Mouse (Mus musculus): ENCODE measurements around the gene H2-T24. TPM values are rescaled to one million over a fixed set of nuclear protein-coding genes. Genes with fewer than 3 reads are reported as not detected.
"Not testable (repeated sequence)": the region's sequence is repeated elsewhere in the genome, so short reads cannot be mapped to it uniquely, and the experiment has no call there.

The H2-T24 gene
- polyA plus RNA-seq, 1 experiment from 2014 or later = 8.7 TPM

- Histone ChIP-seq H3K36me3 (no peaks in the 10 kb centered on the region), H3K4me2 (no peak overlapping the region), H3K4me3 (no peak overlapping the region), H3K27me3 (no peaks in the 10 kb centered on the region), H3K9ac (no peak overlapping the region), H3K27ac (replicated peaks) (no peak overlapping the region), H3K4me1 (replicated peaks) (peaks cover 15% of the 10 kb centered on the region), H3K9me3 (no peaks in the 10 kb centered on the region)
- WGBS = 93% methylated on average over 9 of the region's 9 CpGs
- no peak for ATAC-seq (ENCODE audit: low read depth)
These were observed 1.7 kb upstream of the H2-T24 start for GRCm38 (mm10) chr17:36022098-36022497.

- no peak overlapping the region for H3K9ac ChIP-seq
- no peak for ATAC-seq (ENCODE audit: low read depth)
- H3K4me1 ChIP-seq (replicated peaks) = peaks cover 13% of the 10 kb centered on the region
- H3K4me3 ChIP-seq = no peak overlapping the region
- H3K36me3 ChIP-seq = no peaks in the 10 kb centered on the region
- H3K9me3 ChIP-seq = no peaks in the 10 kb centered on the region
- H3K27ac ChIP-seq (replicated peaks) = no peak overlapping the region
- no peaks in the 10 kb centered on the region for H3K27me3 ChIP-seq
- 97% methylated on average over 1 of the region's 1 CpGs for WGBS
- H3K4me2 ChIP-seq = no peak overlapping the region
These were observed 949 bp upstream of the H2-T24 start for GRCm38 (mm10) chr17:36021309-36021708.

- no peak overlapping the region for H3K4me2 ChIP-seq
- no peaks in the 10 kb centered on the region for H3K27me3 ChIP-seq
- no peak overlapping the region for H3K27ac ChIP-seq (replicated peaks)
- ATAC-seq (ENCODE audit: low read depth) = no peak
- no peaks in the 10 kb centered on the region for H3K9me3 ChIP-seq
- H3K36me3 ChIP-seq = peaks cover 14% of the 10 kb centered on the region
- WGBS = 76% methylated on average over 3 of the region's 3 CpGs
- H3K4me1 ChIP-seq (replicated peaks) = peaks cover 7% of the 10 kb centered on the region; the same call in 1 of the 2 replicates
- no peak overlapping the region for H3K9ac ChIP-seq
- no peak overlapping the region for H3K4me3 ChIP-seq
These were observed 841 bp downstream of the H2-T24 start for GRCm38 (mm10) chr17:36019519-36019918.

- Histone ChIP-seq H3K4me1 (replicated peaks) (peaks cover 4% of the 10 kb centered on the region; the same call in 1 of the 2 replicates), H3K4me2 (no peak overlapping the region), H3K27ac (replicated peaks) (no peak overlapping the region), H3K4me3 (no peak overlapping the region), H3K9me3 (no peaks in the 10 kb centered on the region), H3K9ac (no peak overlapping the region), H3K36me3 (peaks cover 20% of the 10 kb centered on the region), H3K27me3 (no peaks in the 10 kb centered on the region)
- WGBS = 80% methylated on average over 2 of the region's 2 CpGs
- no peak for ATAC-seq (ENCODE audit: low read depth)
These were observed 1.4 kb downstream of the H2-T24 start for GRCm38 (mm10) chr17:36018979-36019378.

GRCm38 (mm10) chr17:36017046-36017445 lies 3.3 kb downstream of the H2-T24 start:
- ATAC-seq (ENCODE audit: low read depth) = no peak
- no peak overlapping the region for H3K27ac ChIP-seq (replicated peaks)

GRCm38 (mm10) chr17:36014977-36015376 lies 5.4 kb downstream of the H2-T24 start:
- ATAC-seq (ENCODE audit: low read depth) = no peak
- WGBS = 92% methylated on average over 5 of the region's 5 CpGs
- no peak overlapping the region for H3K4me2 ChIP-seq

More at GRCm38 (mm10) chr17:36017046-36017445, 3.3 kb downstream of the H2-T24 start:
- H3K4me1 ChIP-seq (replicated peaks) = no peaks in the 10 kb centered on the region
- H3K27me3 ChIP-seq = no peaks in the 10 kb centered on the region
- H3K4me2 ChIP-seq = no peak overlapping the region
- H3K36me3 ChIP-seq = peaks cover 20% of the 10 kb centered on the region
- no peak overlapping the region for H3K4me3 ChIP-seq
- WGBS = 95% methylated on average over 5 of the region's 5 CpGs
- H3K9ac ChIP-seq = no peak overlapping the region
- no peaks in the 10 kb centered on the region for H3K9me3 ChIP-seq

GRCm38 (mm10) chr17:36004409-36004808 lies 16.0 kb downstream of the H2-T24 start:
- H3K9ac ChIP-seq; ATAC-seq (ENCODE audit: low read depth): not testable (repeated sequence)
- 94% methylated on average over 7 of the region's 7 CpGs for WGBS

More at GRCm38 (mm10) chr17:36014977-36015376, 5.4 kb downstream of the H2-T24 start:
- H3K9me3 ChIP-seq = no peaks in the 10 kb centered on the region
- no peak overlapping the region for H3K4me3 ChIP-seq
- H3K27ac ChIP-seq (replicated peaks) = no peak overlapping the region
- H3K36me3 ChIP-seq = peaks cover 20% of the 10 kb centered on the region
- H3K4me1 ChIP-seq (replicated peaks) = no peaks in the 10 kb centered on the region
- H3K27me3 ChIP-seq = no peaks in the 10 kb centered on the region
- no peak overlapping the region for H3K9ac ChIP-seq

GRCm38 (mm10) chr17:36003331-36003730 lies 17.0 kb downstream of the H2-T24 start:
- H3K4me3 ChIP-seq = no peak overlapping the region
- ATAC-seq (ENCODE audit: low read depth) = no peak
- no peaks in the 10 kb centered on the region for H3K27me3 ChIP-seq
- H3K4me2 ChIP-seq = no peak overlapping the region
- no peak overlapping the region for H3K9ac ChIP-seq
- H3K36me3 ChIP-seq = peaks cover 12% of the 10 kb centered on the region; the same call in 1 of the 2 replicates
- 90% methylated on average over 7 of the region's 7 CpGs for WGBS
- no peaks in the 10 kb centered on the region for H3K9me3 ChIP-seq
- 0 out of 2 replicates have a peak, but pooled peaks cover 6% of the 10 kb centered on the region for H3K4me1 ChIP-seq (replicated peaks)
- no peak overlapping the region for H3K27ac ChIP-seq (replicated peaks)

More at GRCm38 (mm10) chr17:36004409-36004808, 16.0 kb downstream of the H2-T24 start:
- not testable (repeated sequence) for H3K4me2 ChIP-seq; H3K27ac ChIP-seq (replicated peaks); H3K4me1 ChIP-seq (replicated peaks); H3K4me3 ChIP-seq; H3K9me3 ChIP-seq; H3K27me3 ChIP-seq
- H3K36me3 ChIP-seq = peaks cover 12% of the 10 kb centered on the region; the same call in 1 of the 2 replicates

- WGBS = 98% methylated on average over 6 of the region's 6 CpGs
- no peak overlapping the region for H3K27ac ChIP-seq (replicated peaks)
- H3K4me2 ChIP-seq = no peak overlapping the region
- H3K9ac ChIP-seq = no peak overlapping the region
- no peak overlapping the region for H3K4me3 ChIP-seq
- H3K36me3 ChIP-seq = peaks cover 12% of the 10 kb centered on the region; the same call in 1 of the 2 replicates
- peaks cover 16% of the 10 kb centered on the region; the same call in 1 of the 2 replicates for H3K4me1 ChIP-seq (replicated peaks)
- H3K27me3 ChIP-seq = no peaks in the 10 kb centered on the region
- no peak for ATAC-seq (ENCODE audit: low read depth)
- H3K9me3 ChIP-seq = no peaks in the 10 kb centered on the region
These were observed 18.4 kb downstream of the H2-T24 start for GRCm38 (mm10) chr17:36001966-36002365.

- Histone ChIP-seq H3K9me3 (no peaks in the 10 kb centered on the region), H3K36me3 (peaks cover 5% of the 10 kb centered on the region; the same call in 1 of the 2 replicates), H3K27ac (replicated peaks) (no peak overlapping the region), H3K27me3 (no peaks in the 10 kb centered on the region), H3K4me3 (no peak overlapping the region), H3K4me2 (no peak overlapping the region), H3K9ac (no peak overlapping the region), H3K4me1 (replicated peaks) (peaks cover 21% of the 10 kb centered on the region)
- no peak for ATAC-seq (ENCODE audit: low read depth)
- WGBS = 94% methylated on average over 12 of the region's 12 CpGs
These were observed 19.1 kb downstream of the H2-T24 start for GRCm38 (mm10) chr17:36001121-36001897.

GRCm38 (mm10) chr17:36000349-36000748 lies 20.0 kb downstream of the H2-T24 start:
- H3K36me3 ChIP-seq = no peaks in the 10 kb centered on the region
- H3K27me3 ChIP-seq = no peaks in the 10 kb centered on the region
- no peak overlapping the region for H3K4me3 ChIP-seq
- no peak overlapping the region for H3K9ac ChIP-seq
- H3K4me2 ChIP-seq = no peak overlapping the region
- H3K4me1 ChIP-seq (replicated peaks) = peaks cover 31% of the 10 kb centered on the region
- ATAC-seq (ENCODE audit: low read depth) = no peak
- H3K9me3 ChIP-seq = no peaks in the 10 kb centered on the region
- H3K27ac ChIP-seq (replicated peaks) = no peak overlapping the region
- WGBS = 85% methylated on average over 4 of the region's 4 CpGs

GRCm38 (mm10) chr17:35999356-35999755 lies 21.0 kb downstream of the H2-T24 start:
- H3K36me3 ChIP-seq = no peaks in the 10 kb centered on the region
- ATAC-seq (ENCODE audit: low read depth) = no peak
- H3K9ac ChIP-seq = no peak overlapping the region
- 92% methylated on average over 7 of the region's 7 CpGs for WGBS
- H3K4me1 ChIP-seq (replicated peaks) = peaks cover 35% of the 10 kb centered on the region
- no peaks in the 10 kb centered on the region for H3K27me3 ChIP-seq
- no peak overlapping the region for H3K27ac ChIP-seq (replicated peaks)
- no peak overlapping the region for H3K4me2 ChIP-seq
- H3K4me3 ChIP-seq = no peak overlapping the region
- no peaks in the 10 kb centered on the region for H3K9me3 ChIP-seq
